Mouse (Mus musculus) kidney, postnatal 0 days (tissue): ENCODE results near the gene BC017158. TPM values are rescaled to one million over a fixed set of nuclear protein-coding genes. Genes with fewer than 3 reads are reported as not detected.

Experiments
- ATAC-seq: fragments of 200-750 bp; cut with Nextera tagmentation; replicated peaks from 2 replicates; pipeline ENCODE4 v1.8.0; 2017; ENCODE audit warnings: low read depth, moderate number of reproducible peaks, moderate TSS enrichment, moderate library complexity; ENCODE audit not compliant: low FRiP score
- DNase-seq: peaks from one replicate; pipeline ENCODE4 v3.0.0-alpha.2; 2016; ENCODE audit warnings: low spot score
- H3K27ac ChIP-seq: fragments of 300-500 bp; sonication (generic); 2 replicates; pipeline ENCODE4 v1.5.1; 2014; ENCODE audit warnings: mild to moderate bottlenecking
- H3K27me3 ChIP-seq: fragments of 300-500 bp; sonication (generic); 2 replicates; pipeline ENCODE4 v1.6.1; 2014; ENCODE audit warnings: low read length, mixed read lengths; ENCODE audit not compliant: insufficient read depth
- H3K36me3 ChIP-seq: fragments of 300-500 bp; sonication (generic); 2 replicates; pipeline ENCODE4 v1.6.1; 2014; ENCODE audit warnings: low read length, mixed read lengths; ENCODE audit not compliant: insufficient read depth
- H3K4me1 ChIP-seq: fragments of 300-500 bp; sonication (generic); replicated peaks from 2 replicates; pipeline ENCODE4 v1.6.1; 2014; ENCODE audit warnings: antibody characterized with exemption, low read length, mixed read lengths; ENCODE audit not compliant: insufficient read depth
- H3K4me2 ChIP-seq: fragments of 300-500 bp; sonication (generic); 2 replicates; pipeline ENCODE4 v1.6.1; 2014; ENCODE audit warnings: mild to moderate bottlenecking, low read length, moderate library complexity, mixed read lengths
- H3K4me3 ChIP-seq: fragments of 300-500 bp; sonication (generic); replicated peaks from 2 replicates; pipeline ENCODE4 v1.5.1; 2014; ENCODE audit warnings: low read depth, low read length
- H3K9ac ChIP-seq: fragments of 300-500 bp; sonication (generic); 2 replicates; pipeline ENCODE4 v1.6.1; 2014; ENCODE audit warnings: low read depth, low read length
- H3K9me3 ChIP-seq: fragments of 300-500 bp; sonication (generic); replicated peaks from 2 replicates; pipeline ENCODE4 v1.6.1; 2016; ENCODE audit warnings: low read length, inconsistent platforms, mixed read lengths
- CTCF ChIP-seq: IDR thresholded peaks from 2 replicates; pipeline ENCODE4 v1.5.1; 2016; ENCODE audit warnings: antibody characterized with exemption, low read depth, mild to moderate bottlenecking, moderate library complexity
- WGBS: fragments of 180-500 bp; shearing (Covaris S2); extraction: QIAGEN DNeasy Blood & Tissue Kit; methylation state at CpG from one replicate; pipeline ENCODE4 v1.1.7; 2014; 5-methylcytosine and 5-hydroxymethylcytosine counted together
- polyA plus RNA-seq: library from polyadenylated mRNA; unstranded; fragments of >200 nt; fragmentation: Nextera tagmentation; extraction: Ambion mirVana; gene quantifications from 2 replicates; pipeline ENCODE4 v1.2.1, GENCODE M21; 2015

BC017158 gene
- polyA plus RNA-seq, 1 experiment from 2014 or later: 22.1 TPM

- Histone ChIP-seq H3K36me3 (no peaks in the 10 kb centered on the region), H3K9me3 (no peaks in the 10 kb centered on the region), H3K27me3 (no peaks in the 10 kb centered on the region), H3K4me1 (0 out of 2 replicates have a peak, but pooled peaks cover 5% of the 10 kb centered on the region), H3K9ac (no peak overlapping the region), H3K4me3 (no peak overlapping the region), H3K27ac (no peak overlapping the region), H3K4me2 (no peak overlapping the region)
- WGBS: 56% methylated on average over 8 of the region's 8 CpGs
- no peak for ATAC-seq
- DNase-seq: no peak
- no peak for TF ChIP-seq CTCF
Measured at GRCm38 (mm10) chr7:128310229-128310688, 12.3 kb upstream of the BC017158 start.

- Histone ChIP-seq H3K27ac (no peak overlapping the region), H3K4me3 (no peak overlapping the region), H3K4me2 (no peak overlapping the region), H3K4me1 (0 out of 2 replicates have a peak, but pooled peaks cover 5% of the 10 kb centered on the region), H3K36me3 (no peaks in the 10 kb centered on the region), H3K9ac (no peak overlapping the region), H3K9me3 (no peaks in the 10 kb centered on the region), H3K27me3 (no peaks in the 10 kb centered on the region)
- ATAC-seq (no peak), DNase-seq (no peak)
- 29% methylated on average over 1 of the region's 1 CpGs for WGBS
- TF ChIP-seq CTCF: no peak
Measured at GRCm38 (mm10) chr7:128309776-128310175, 11.8 kb upstream of the BC017158 start.

- H3K4me1 ChIP-seq: 0 out of 2 replicates have a peak, but pooled peaks cover 5% of the 10 kb centered on the region
- no peak overlapping the region for H3K4me2 ChIP-seq
- no peaks in the 10 kb centered on the region for H3K27me3 ChIP-seq
- 34% methylated on average over 3 of the region's 3 CpGs for WGBS
- ATAC-seq (no peak), DNase-seq (peak; percentile 46)
- H3K27ac ChIP-seq: no peak overlapping the region
- H3K4me3 ChIP-seq: no peak overlapping the region
- H3K9ac ChIP-seq: 0 out of 2 replicates have a peak overlapping the region, but pooled peaks have one; percentile 2
- no peak for TF ChIP-seq CTCF
- H3K9me3 ChIP-seq: no peaks in the 10 kb centered on the region
- no peaks in the 10 kb centered on the region for H3K36me3 ChIP-seq
Measured at GRCm38 (mm10) chr7:128309216-128309615, 11.2 kb upstream of the BC017158 start.

GRCm38 (mm10) chr7:128307851-128308250 lies 9.9 kb upstream of the BC017158 start:
- H3K4me1 ChIP-seq: 0 out of 2 replicates have a peak, but pooled peaks cover 5% of the 10 kb centered on the region
- H3K9ac ChIP-seq: no peak overlapping the region
- DNase-seq (no peak), ATAC-seq (no peak)
- H3K4me2 ChIP-seq: no peak overlapping the region
- no peaks in the 10 kb centered on the region for H3K27me3 ChIP-seq
- no peak for TF ChIP-seq CTCF
- H3K9me3 ChIP-seq: no peaks in the 10 kb centered on the region
- H3K4me3 ChIP-seq: no peak overlapping the region
- no peak overlapping the region for H3K27ac ChIP-seq
- no peaks in the 10 kb centered on the region for H3K36me3 ChIP-seq

- Histone ChIP-seq H3K4me1 (no peaks in the 10 kb centered on the region), H3K27me3 (no peaks in the 10 kb centered on the region), H3K4me3 (no peak overlapping the region), H3K36me3 (no peaks in the 10 kb centered on the region), H3K9ac (no peak overlapping the region), H3K27ac (no peak overlapping the region), H3K9me3 (no peaks in the 10 kb centered on the region), H3K4me2 (no peak overlapping the region)
- DNase-seq: peak; percentile 93
- peak; percentile 77 for TF ChIP-seq CTCF
- peak; percentile 66; the same call in 1 of the 2 replicates for ATAC-seq
- 1% methylated on average over 5 of the region's 5 CpGs for WGBS
Measured at GRCm38 (mm10) chr7:128304907-128305306, 6.9 kb upstream of the BC017158 start.

GRCm38 (mm10) chr7:128304198-128304597 lies 6.2 kb upstream of the BC017158 start:
- Histone ChIP-seq H3K27ac (no peak overlapping the region), H3K9ac (no peak overlapping the region), H3K27me3 (no peaks in the 10 kb centered on the region), H3K36me3 (no peaks in the 10 kb centered on the region), H3K4me1 (no peaks in the 10 kb centered on the region), H3K4me3 (no peak overlapping the region), H3K4me2 (no peak overlapping the region), H3K9me3 (no peaks in the 10 kb centered on the region)
- ATAC-seq: no peak
- no peak for TF ChIP-seq CTCF
- WGBS: 45% methylated on average over 6 of the region's 6 CpGs
- DNase-seq: no peak

- WGBS: 81% methylated on average over 3 of the region's 3 CpGs
- DNase-seq (no peak), ATAC-seq (no peak)
- no peak for TF ChIP-seq CTCF
- Histone ChIP-seq H3K9ac (no peak overlapping the region), H3K4me3 (no peak overlapping the region), H3K36me3 (no peaks in the 10 kb centered on the region), H3K4me1 (peaks cover 9% of the 10 kb centered on the region; the same call in 1 of the 2 replicates), H3K4me2 (no peak overlapping the region), H3K27me3 (no peaks in the 10 kb centered on the region), H3K27ac (no peak overlapping the region), H3K9me3 (no peaks in the 10 kb centered on the region)
Measured at GRCm38 (mm10) chr7:128302151-128302550, 4.2 kb upstream of the BC017158 start.
